Mouse (Mus musculus) kidney, adult 18-20 months (tissue): ENCODE data around the gene Coro2b.

ENCODE experiments used
- DNase-seq: peaks from one replicate; pipeline ENCODE4 v3.0.0; 2021

The Coro2b gene

GRCm38 (mm10) chr9:62537941-62538340 is 1.1 kb upstream of the Coro2b start:
- DNase-seq, result no peak

GRCm38 (mm10) chr9:62536119-62536654 is 657 bp downstream of the Coro2b start:
- no peak for DNase-seq

- DNase-seq, result no peak
Observed at GRCm38 (mm10) chr9:62535566-62535965, 1.3 kb downstream of the Coro2b start.

GRCm38 (mm10) chr9:62534691-62535090 is 2.2 kb downstream of the Coro2b start:
- no peak for DNase-seq

- DNase-seq, result no peak
Observed at GRCm38 (mm10) chr9:62534158-62534557, 2.7 kb downstream of the Coro2b start.

GRCm38 (mm10) chr9:62532876-62533275 is 4.0 kb downstream of the Coro2b start:
- no peak for DNase-seq

GRCm38 (mm10) chr9:62531459-62532275 is 5.2 kb downstream of the Coro2b start:
- no peak for DNase-seq

- no peak for DNase-seq
Observed at GRCm38 (mm10) chr9:62528527-62528926, 8.3 kb downstream of the Coro2b start.

- no peak for DNase-seq
Observed at GRCm38 (mm10) chr9:62526858-62527257, 10.0 kb downstream of the Coro2b start.

- no peak for DNase-seq
Observed at GRCm38 (mm10) chr9:62526451-62526850, 10.4 kb downstream of the Coro2b start.

- no peak for DNase-seq
Observed at GRCm38 (mm10) chr9:62524761-62525308, 12.0 kb downstream of the Coro2b start.

- DNase-seq, result peak; percentile 63
Observed at GRCm38 (mm10) chr9:62522791-62523471, 13.9 kb downstream of the Coro2b start.

- DNase-seq, result peak; percentile 49
Observed at GRCm38 (mm10) chr9:62522211-62522610, 14.6 kb downstream of the Coro2b start.

GRCm38 (mm10) chr9:62521541-62521940 is 15.3 kb downstream of the Coro2b start:
- no peak for DNase-seq

- no peak for DNase-seq
Observed at GRCm38 (mm10) chr9:62520933-62521332, 15.9 kb downstream of the Coro2b start.

- DNase-seq, result no peak
Observed at GRCm38 (mm10) chr9:62519787-62520503, 16.9 kb downstream of the Coro2b start.

- DNase-seq, result no peak
Observed at GRCm38 (mm10) chr9:62519334-62519733, 17.5 kb downstream of the Coro2b start.

- DNase-seq, result no peak
Observed at GRCm38 (mm10) chr9:62518572-62518971, 18.3 kb downstream of the Coro2b start.

- no peak for DNase-seq
Observed at GRCm38 (mm10) chr9:62517112-62517957, 19.5 kb downstream of the Coro2b start.

- DNase-seq, result no peak
Observed at GRCm38 (mm10) chr9:62515138-62515537, 21.7 kb downstream of the Coro2b start.

- DNase-seq, result no peak
Observed at GRCm38 (mm10) chr9:62513492-62514133, 23.2 kb downstream of the Coro2b start.
